Mouse (Mus musculus): ENCODE data around the gene Mien1. TPM values are rescaled to one million over a fixed set of nuclear protein-coding genes. Genes with fewer than 3 reads are reported as not detected.
A peak's percentile ranks its signal among the peaks of the same experiment; 100 is the strongest.

Gene Mien1
- polyA plus RNA-seq, 1 experiment from 2014 or later = 276 TPM

GRCm38 (mm10) chr11:98400161-98400726 lies 38.5 kb downstream of the Mien1 start, which contains the start of gene Pgap3:
Gene Pgap3 (minus strand): TSS chr11:98400490.
- WGBS = under 1% methylated on average over 40 of the region's 40 CpGs
- peak; percentile 97 for ATAC-seq
- Histone ChIP-seq H3K9ac (ENCODE audit: low read depth, low read length) (peak within 1 kb of the TSS; percentile 84), H3K27ac (ENCODE audit: low read depth, low read length) (peak within 1 kb of the TSS; percentile 95), H3K4me2 (ENCODE audit: low read length) (peak within 1 kb of the TSS; percentile 84), H3K27me3 (replicated peaks; ENCODE audit: control insufficient read depth, insufficient read depth, low read length) (no peaks in the 10 kb centered on the region), H3K36me3 (ENCODE audit: control insufficient read depth, insufficient read depth, low read length) (no peaks in the 10 kb centered on the region), H3K4me3 (ENCODE audit: low read length) (peak within 1 kb of the TSS; percentile 70), H3K9me3 (ENCODE audit: control insufficient read depth, low read length) (no peaks in the 10 kb centered on the region), H3K4me1 (ENCODE audit: control insufficient read depth, insufficient read depth, low read depth, low read length) (peaks cover 5% of the 10 kb centered on the region)

DNA sequence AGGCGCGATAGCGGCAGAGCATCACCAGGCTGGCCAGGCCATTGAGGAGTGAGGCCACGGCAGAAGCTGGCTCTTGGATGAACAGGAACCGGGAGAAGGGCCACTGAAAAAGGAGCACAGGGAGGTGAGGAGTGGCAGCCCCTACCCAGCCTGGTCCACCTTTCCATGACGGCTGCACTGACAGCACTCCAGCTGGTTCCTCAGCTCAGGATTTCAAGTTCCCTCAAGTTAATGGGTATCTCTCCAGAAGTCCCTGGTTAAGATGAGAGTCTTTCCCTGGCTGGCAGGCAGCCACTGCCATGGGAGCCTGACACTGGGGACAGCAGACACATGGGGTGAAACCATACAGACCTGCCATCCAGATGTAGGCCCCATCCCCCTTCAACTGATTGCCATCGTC lies 40.8 kb downstream of the Mien1 start:
- Histone ChIP-seq H3K4me3 (ENCODE audit: low read length) (no peak overlapping the region), H3K27ac (ENCODE audit: low read depth, low read length) (no peak overlapping the region), H3K27me3 (replicated peaks; ENCODE audit: control insufficient read depth, insufficient read depth, low read length) (no peaks in the 10 kb centered on the region), H3K4me2 (ENCODE audit: low read length) (no peak overlapping the region), H3K9ac (ENCODE audit: low read depth, low read length) (no peak overlapping the region), H3K4me1 (ENCODE audit: control insufficient read depth, insufficient read depth, low read depth, low read length) (peaks cover 5% of the 10 kb centered on the region), H3K36me3 (ENCODE audit: control insufficient read depth, insufficient read depth, low read length) (no peaks in the 10 kb centered on the region), H3K9me3 (ENCODE audit: control insufficient read depth, low read length) (no peaks in the 10 kb centered on the region)
- 83% methylated on average over 7 of the region's 7 CpGs for WGBS
- ATAC-seq = no peak

DNA sequence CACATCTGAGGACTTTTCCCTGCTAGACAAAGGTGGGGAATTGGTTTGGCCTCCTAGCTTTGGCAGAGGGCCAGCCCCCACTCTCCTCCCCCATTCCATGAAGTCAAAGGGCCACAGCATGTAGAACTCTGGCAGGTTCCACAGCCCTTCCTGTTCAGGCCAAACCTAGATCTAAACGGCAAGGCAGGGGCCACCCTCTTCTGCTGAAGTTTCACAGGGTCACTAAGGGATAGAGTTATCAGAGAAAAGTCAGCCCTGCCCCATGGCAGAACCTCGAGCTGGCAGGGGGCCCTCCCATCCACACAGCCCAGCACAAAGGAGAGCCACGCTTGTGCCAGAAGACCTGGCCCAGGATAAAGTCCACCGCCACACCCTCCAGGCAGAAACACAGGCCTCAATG lies 43.8 kb downstream of the Mien1 start:
- Histone ChIP-seq H3K4me2 (ENCODE audit: low read length) (no peak overlapping the region), H3K9me3 (ENCODE audit: control insufficient read depth, low read length) (no peaks in the 10 kb centered on the region), H3K36me3 (ENCODE audit: control insufficient read depth, insufficient read depth, low read length) (no peaks in the 10 kb centered on the region), H3K9ac (ENCODE audit: low read depth, low read length) (no peak overlapping the region), H3K4me1 (ENCODE audit: control insufficient read depth, insufficient read depth, low read depth, low read length) (no peaks in the 10 kb centered on the region), H3K27me3 (replicated peaks; ENCODE audit: control insufficient read depth, insufficient read depth, low read length) (peaks cover 2% of the 10 kb centered on the region), H3K27ac (ENCODE audit: low read depth, low read length) (no peak overlapping the region), H3K4me3 (ENCODE audit: low read length) (no peak overlapping the region)
- no peak for ATAC-seq
- WGBS = 54% methylated on average over 4 of the region's 4 CpGs

- Histone ChIP-seq H3K36me3 (ENCODE audit: control insufficient read depth, insufficient read depth, low read length) (no peaks in the 10 kb centered on the region), H3K4me3 (ENCODE audit: low read length) (no peak overlapping the region), H3K27ac (ENCODE audit: low read depth, low read length) (no peak overlapping the region), H3K4me2 (ENCODE audit: low read length) (no peak overlapping the region), H3K9me3 (ENCODE audit: control insufficient read depth, low read length) (no peaks in the 10 kb centered on the region), H3K9ac (ENCODE audit: low read depth, low read length) (no peak overlapping the region), H3K27me3 (replicated peaks; ENCODE audit: control insufficient read depth, insufficient read depth, low read length) (peaks cover 2% of the 10 kb centered on the region), H3K4me1 (ENCODE audit: control insufficient read depth, insufficient read depth, low read depth, low read length) (no peaks in the 10 kb centered on the region)
- no peak for ATAC-seq
- WGBS = 48% methylated on average over 6 of the region's 6 CpGs
These were observed 44.5 kb downstream of the Mien1 start for GRCm38 (mm10) chr11:98394301-98394700.

GRCm38 (mm10) chr11:98393317-98393716 lies 45.5 kb downstream of the Mien1 start:
- no peaks in the 10 kb centered on the region for H3K4me1 ChIP-seq (ENCODE audit: control insufficient read depth, insufficient read depth, low read depth, low read length)
- no peak overlapping the region for H3K27ac ChIP-seq (ENCODE audit: low read depth, low read length)
- 67% methylated on average over 6 of the region's 6 CpGs for WGBS
- no peaks in the 10 kb centered on the region for H3K36me3 ChIP-seq (ENCODE audit: control insufficient read depth, insufficient read depth, low read length)
- no peak for ATAC-seq
- no peak overlapping the region for H3K9ac ChIP-seq (ENCODE audit: low read depth, low read length)
- no peaks in the 10 kb centered on the region for H3K9me3 ChIP-seq (ENCODE audit: control insufficient read depth, low read length)
- H3K4me2 ChIP-seq (ENCODE audit: low read length) = no peak overlapping the region
- H3K27me3 ChIP-seq (replicated peaks; ENCODE audit: control insufficient read depth, insufficient read depth, low read length) = peaks cover 2% of the 10 kb centered on the region
- H3K4me3 ChIP-seq (ENCODE audit: low read length) = no peak overlapping the region

DNA sequence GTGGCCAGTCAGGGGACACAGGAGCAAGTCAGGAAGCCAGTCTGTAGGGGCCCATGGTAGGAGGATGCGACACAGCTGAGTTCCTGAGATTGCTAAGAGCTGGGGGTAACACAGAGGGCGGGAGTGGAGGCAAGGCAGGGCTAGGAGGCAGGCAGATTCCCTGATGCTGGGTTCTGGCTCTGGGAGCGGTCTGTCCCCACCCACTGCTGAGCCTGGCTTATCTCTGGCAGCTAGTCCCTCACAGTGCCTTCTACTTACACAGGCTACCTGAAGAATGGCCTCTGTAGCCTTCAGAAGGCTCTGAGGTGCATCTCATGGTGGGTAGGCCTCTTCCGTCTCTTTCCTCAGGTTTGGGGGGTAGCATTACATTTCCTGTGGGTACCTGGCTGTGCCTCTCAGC lies 46.1 kb downstream of the Mien1 start:
- peaks cover 2% of the 10 kb centered on the region for H3K27me3 ChIP-seq (replicated peaks; ENCODE audit: control insufficient read depth, insufficient read depth, low read length)
- 66% methylated on average over 4 of the region's 4 CpGs for WGBS
- no peak overlapping the region for H3K27ac ChIP-seq (ENCODE audit: low read depth, low read length)
- H3K4me3 ChIP-seq (ENCODE audit: low read length) = no peak overlapping the region
- H3K4me1 ChIP-seq (ENCODE audit: control insufficient read depth, insufficient read depth, low read depth, low read length) = no peaks in the 10 kb centered on the region
- no peaks in the 10 kb centered on the region for H3K36me3 ChIP-seq (ENCODE audit: control insufficient read depth, insufficient read depth, low read length)
- H3K4me2 ChIP-seq (ENCODE audit: low read length) = no peak overlapping the region
- no peak overlapping the region for H3K9ac ChIP-seq (ENCODE audit: low read depth, low read length)
- H3K9me3 ChIP-seq (ENCODE audit: control insufficient read depth, low read length) = no peaks in the 10 kb centered on the region
- ATAC-seq = no peak

- no peaks in the 10 kb centered on the region for H3K9me3 ChIP-seq (ENCODE audit: control insufficient read depth, low read length)
- no peak overlapping the region for H3K4me3 ChIP-seq (ENCODE audit: low read length)
- H3K4me1 ChIP-seq (ENCODE audit: control insufficient read depth, insufficient read depth, low read depth, low read length) = no peaks in the 10 kb centered on the region
- no peak for ATAC-seq
- peaks cover 7% of the 10 kb centered on the region for H3K27me3 ChIP-seq (replicated peaks; ENCODE audit: control insufficient read depth, insufficient read depth, low read length)
- H3K27ac ChIP-seq (ENCODE audit: low read depth, low read length) = no peak overlapping the region
- WGBS = 36% methylated on average over 6 of the region's 8 CpGs
- H3K9ac ChIP-seq (ENCODE audit: low read depth, low read length) = no peak overlapping the region
- no peaks in the 10 kb centered on the region for H3K36me3 ChIP-seq (ENCODE audit: control insufficient read depth, insufficient read depth, low read length)
- H3K4me2 ChIP-seq (ENCODE audit: low read length) = no peak overlapping the region
These were observed 46.8 kb downstream of the Mien1 start for GRCm38 (mm10) chr11:98392034-98392433.

DNA sequence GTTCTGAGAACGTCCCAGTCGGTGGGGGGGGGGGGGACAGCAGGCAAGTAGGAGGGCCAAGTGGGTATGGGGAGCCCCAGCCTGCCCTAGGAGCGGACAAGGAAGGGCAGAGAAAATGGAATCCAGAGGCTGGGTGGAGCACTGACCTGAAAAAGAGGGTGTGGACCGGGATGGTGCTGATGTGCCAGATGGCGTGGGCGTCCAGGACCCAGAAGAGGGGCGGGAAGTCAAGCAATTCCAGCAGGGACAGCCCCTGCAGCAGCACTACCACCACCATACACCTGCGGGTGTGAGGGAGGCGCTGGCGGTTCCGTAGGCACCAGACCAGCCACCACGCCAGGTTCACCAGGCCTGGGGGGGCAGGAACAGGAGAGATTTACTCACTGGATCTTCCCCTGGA lies 48.6 kb downstream of the Mien1 start:
- H3K27me3 ChIP-seq (replicated peaks; ENCODE audit: control insufficient read depth, insufficient read depth, low read length) = peaks cover 17% of the 10 kb centered on the region
- no peaks in the 10 kb centered on the region for H3K4me1 ChIP-seq (ENCODE audit: control insufficient read depth, insufficient read depth, low read depth, low read length)
- H3K4me2 ChIP-seq (ENCODE audit: low read length) = no peak overlapping the region
- 78% methylated on average over 12 of the region's 12 CpGs for WGBS
- H3K27ac ChIP-seq (ENCODE audit: low read depth, low read length) = no peak overlapping the region
- no peaks in the 10 kb centered on the region for H3K36me3 ChIP-seq (ENCODE audit: control insufficient read depth, insufficient read depth, low read length)
- no peak overlapping the region for H3K9ac ChIP-seq (ENCODE audit: low read depth, low read length)
- no peak overlapping the region for H3K4me3 ChIP-seq (ENCODE audit: low read length)
- no peaks in the 10 kb centered on the region for H3K9me3 ChIP-seq (ENCODE audit: control insufficient read depth, low read length)
- no peak for ATAC-seq

DNA sequence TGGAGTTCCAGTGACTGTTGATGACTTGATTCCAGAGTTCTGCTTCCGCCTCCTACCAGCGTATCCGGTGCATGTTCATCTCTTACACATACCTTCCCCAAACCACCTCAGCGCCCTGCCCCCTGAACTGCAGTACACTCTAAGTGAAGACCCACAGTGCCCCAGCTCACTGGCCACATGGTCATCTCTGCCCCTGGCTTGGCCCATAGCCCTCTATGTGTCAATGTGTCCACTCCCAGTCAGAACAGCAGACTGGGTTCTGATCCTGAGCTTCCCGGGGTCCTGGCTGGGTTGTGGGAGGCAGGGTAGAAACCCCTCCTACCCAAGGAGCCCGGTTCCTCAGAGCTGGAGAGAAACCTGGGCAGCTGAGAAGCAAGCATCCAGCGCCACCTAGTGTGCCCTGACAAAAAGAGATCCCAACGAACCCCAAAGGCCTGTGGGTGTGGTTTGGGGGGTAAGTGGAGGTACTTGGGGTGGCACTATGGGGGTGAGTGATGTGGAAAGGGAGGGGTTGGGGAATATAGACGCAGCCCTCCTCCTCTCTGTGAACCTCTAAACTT lies 49.5 kb downstream of the Mien1 start:
- Histone ChIP-seq H3K4me3 (ENCODE audit: low read length) (no peak overlapping the region), H3K4me2 (ENCODE audit: low read length) (no peak overlapping the region), H3K27me3 (replicated peaks; ENCODE audit: control insufficient read depth, insufficient read depth, low read length) (peaks cover 17% of the 10 kb centered on the region), H3K27ac (ENCODE audit: low read depth, low read length) (no peak overlapping the region), H3K9me3 (ENCODE audit: control insufficient read depth, low read length) (no peaks in the 10 kb centered on the region), H3K36me3 (ENCODE audit: control insufficient read depth, insufficient read depth, low read length) (no peaks in the 10 kb centered on the region), H3K4me1 (ENCODE audit: control insufficient read depth, insufficient read depth, low read depth, low read length) (no peaks in the 10 kb centered on the region), H3K9ac (ENCODE audit: low read depth, low read length) (no peak overlapping the region)
- no peak for ATAC-seq
- WGBS = 28% methylated on average over 9 of the region's 9 CpGs
